Mouse (Mus musculus) MEL (cell line): ENCODE measurements at regions not wholly inside any gene's neighbourhood (a gene's known extent, or its start where the extent isn't known, plus 50 kb on each side); places are given as distances from the start of the nearest gene placed in this dataset.

ENCODE experiments used
- DNase-seq: peaks from one replicate; pipeline ENCODE4 v3.0.0; 2011; ENCODE audit warnings: low read depth, low spot score
- H3K27ac ChIP-seq: 2 replicates; pipeline ENCODE4 v1.5.1; 2012; ENCODE audit warnings: low read depth, mild to moderate bottlenecking, control low read depth, low read length, moderate library complexity; ENCODE audit not compliant: control insufficient read depth
- H3K27me3 ChIP-seq, 2 experiments: fragments of 150-350 bp in 1 of 2; sonication (generic) in 1 of 2; 2 replicates each; pipeline ENCODE4 v1.6.1; 2012; ENCODE audit warnings: low read length in 2 of 2, mild to moderate bottlenecking in 2 of 2, improper control_type of control experiment in 1 of 2, moderate library complexity in 1 of 2; ENCODE audit not compliant: insufficient read depth in 2 of 2, control insufficient read depth in 1 of 2
- H3K36me3 ChIP-seq, 2 experiments: 2 replicates each; pipeline ENCODE4 v1.6.1; 2012 to 2014; ENCODE audit warnings: low read length in 2 of 2, improper control_type of control experiment in 1 of 2, inconsistent platforms in 1 of 2, mild to moderate bottlenecking in 1 of 2; ENCODE audit not compliant: insufficient read depth in 2 of 2, control insufficient read depth in 1 of 2
- H3K4me1 ChIP-seq, 2 experiments: fragments of 150-350 bp in 1 of 2; sonication (generic) in 1 of 2; 2 replicates each; pipeline ENCODE4 v1.6.1; 2012; ENCODE audit warnings: low read length in 2 of 2, improper control_type of control experiment in 1 of 2, mild to moderate bottlenecking in 1 of 2; ENCODE audit not compliant: insufficient read depth in 2 of 2, control insufficient read depth in 1 of 2
- H3K4me3 ChIP-seq, 2 experiments: fragments of 150-350 bp in 1 of 2; sonication (generic) in 1 of 2; 2 replicates each; pipeline ENCODE4 v1.5.1; 2012; ENCODE audit warnings: low read depth in 2 of 2, low read length in 2 of 2, mild to moderate bottlenecking in 2 of 2, moderate library complexity in 2 of 2, control low read depth in 1 of 2, improper control_type of control experiment in 1 of 2; ENCODE audit not compliant: control insufficient read depth in 1 of 2, insufficient read depth in 1 of 2
- H3K79me2 ChIP-seq: 2 replicates; pipeline ENCODE4 v1.6.1; 2012; ENCODE audit warnings: mild to moderate bottlenecking, low read length, moderate library complexity; ENCODE audit not compliant: control insufficient read depth, poor library complexity, insufficient read depth
- H3K9ac ChIP-seq: 2 replicates; pipeline ENCODE4 v1.6.1; 2012; ENCODE audit warnings: low read depth, mild to moderate bottlenecking, control low read depth, low read length, moderate library complexity; ENCODE audit not compliant: control insufficient read depth, poor library complexity, severe bottlenecking
- H3K9me3 ChIP-seq: fragments of 150-350 bp; sonication (generic); replicated peaks from 2 replicates; pipeline ENCODE4 v1.6.1; 2012; ENCODE audit warnings: mild to moderate bottlenecking, low read length, improper control_type of control experiment, moderate library complexity; ENCODE audit not compliant: insufficient read depth
- BHLHE40 ChIP-seq: IDR thresholded peaks from 2 replicates; pipeline ENCODE4 v1.6.1; 2012; ENCODE audit warnings: low read depth, mild to moderate bottlenecking, inconsistent platforms, low read length, improper control_type of control experiment, borderline replicate concordance
- CHD1 ChIP-seq: IDR thresholded peaks from 2 replicates; pipeline ENCODE4 v1.6.1; 2012; ENCODE audit warnings: low read depth, mild to moderate bottlenecking, inconsistent platforms, low read length, improper control_type of control experiment
- CTCF ChIP-seq, 3 experiments: IDR thresholded peaks in 2 of 3; conservative IDR thresholded peaks in 1 of 3; 2 replicates each; pipeline ENCODE4 v1.5.1; 2011 to 2012; ENCODE audit warnings: low read length in 3 of 3, low read depth in 2 of 3, mild to moderate bottlenecking in 2 of 3, improper control_type of control experiment in 1 of 3, inconsistent platforms in 1 of 3, mixed read lengths in 1 of 3, moderate library complexity in 1 of 3; ENCODE audit not compliant: control insufficient read depth in 1 of 3, insufficient read depth in 1 of 3, poor library complexity in 1 of 3, severe bottlenecking in 1 of 3
- E2F4 ChIP-seq: IDR thresholded peaks from 2 replicates; pipeline ENCODE4 v1.6.1; 2011; ENCODE audit warnings: low read depth, low read length, improper control_type of control experiment, borderline replicate concordance
- GABPA ChIP-seq: IDR thresholded peaks from 2 replicates; pipeline ENCODE4 v1.6.1; 2012; ENCODE audit warnings: low read depth, mild to moderate bottlenecking, inconsistent platforms, low read length, improper control_type of control experiment, moderate library complexity
- MAFK ChIP-seq: IDR thresholded peaks from 2 replicates; pipeline ENCODE4 v1.6.1; 2011; ENCODE audit warnings: low read depth, mild to moderate bottlenecking, low read length, improper control_type of control experiment, borderline replicate concordance
- MAX ChIP-seq: IDR thresholded peaks from 2 replicates; pipeline ENCODE4 v1.6.1; 2011; ENCODE audit warnings: low read length, improper control_type of control experiment
- MEF2A ChIP-seq: IDR thresholded peaks from 2 replicates; pipeline ENCODE4 v1.6.1; 2014; ENCODE audit warnings: low read depth, mild to moderate bottlenecking, inconsistent platforms, low read length, improper control_type of control experiment; ENCODE audit not compliant: poor library complexity, insufficient replicate concordance, severe bottlenecking; ENCODE audit errors: extremely low read depth
- MYB ChIP-seq: IDR thresholded peaks from 2 replicates; pipeline ENCODE4 v1.6.1; 2011; ENCODE audit warnings: mild to moderate bottlenecking, low read depth, low read length, improper control_type of control experiment
- POLR2AphosphoS5 ChIP-seq: IDR thresholded peaks from 2 replicates; pipeline ENCODE4 v1.6.1; 2012; ENCODE audit warnings: low read depth, borderline replicate concordance, mild to moderate bottlenecking, inconsistent platforms, low read length, moderate library complexity, mixed read lengths
- RAD21 ChIP-seq: IDR thresholded peaks from 2 replicates; pipeline ENCODE4 v1.6.1; 2011; ENCODE audit warnings: mild to moderate bottlenecking, low read depth, low read length, improper control_type of control experiment
- RCOR1 ChIP-seq: IDR thresholded peaks from 2 replicates; pipeline ENCODE4 v1.6.1; 2012; ENCODE audit warnings: low read depth, mild to moderate bottlenecking, inconsistent platforms, low read length, improper control_type of control experiment
- SIN3A ChIP-seq: IDR thresholded peaks from 2 replicates; pipeline ENCODE4 v1.6.1; 2012; ENCODE audit warnings: low read length, improper control_type of control experiment, inconsistent platforms
- TAL1 ChIP-seq: IDR thresholded peaks from 2 replicates; pipeline ENCODE4 v1.6.1; 2012; ENCODE audit warnings: mild to moderate bottlenecking, inconsistent platforms, low read length, moderate library complexity, mixed read lengths
- TBP ChIP-seq: IDR thresholded peaks from 2 replicates; pipeline ENCODE4 v1.8.0; 2011; ENCODE audit warnings: low read depth, low read length, improper control_type of control experiment
- USF1 ChIP-seq: IDR thresholded peaks from 2 replicates; pipeline ENCODE4 v1.6.1; 2014; ENCODE audit warnings: low read depth, mild to moderate bottlenecking, inconsistent platforms, low read length, improper control_type of control experiment, moderate library complexity
- USF2 ChIP-seq, 2 experiments: IDR thresholded peaks; 2 replicates each; pipeline ENCODE4 v1.6.1; 2011 to 2012; ENCODE audit warnings: improper control_type of control experiment in 2 of 2, low read length in 2 of 2, borderline replicate concordance in 1 of 2, inconsistent platforms in 1 of 2, low read depth in 1 of 2, mild to moderate bottlenecking in 1 of 2; ENCODE audit not compliant: insufficient read depth in 1 of 2
- ZKSCAN1 ChIP-seq: IDR thresholded peaks from 2 replicates; pipeline ENCODE4 v1.6.1; 2012; ENCODE audit warnings: low read depth, mild to moderate bottlenecking, inconsistent platforms, low read length, improper control_type of control experiment, moderate library complexity

GRCm38 (mm10) chr9:23062057-23062655 lies 160.7 kb upstream of the Bmper start:
- Histone ChIP-seq H3K4me1 (no peaks in the 10 kb centered on the region), H3K27ac (no peak overlapping the region), H3K36me3 (no peaks in the 10 kb centered on the region), H3K4me3 (no peak overlapping the region), H3K9me3 (no peaks in the 10 kb centered on the region), H3K27me3 (no peaks in the 10 kb centered on the region), H3K79me2 (no peaks in the 10 kb centered on the region), H3K9ac (no peak overlapping the region)
- TF ChIP-seq MAFK (no peak), MAX (no peak), USF1 (no peak), TAL1 (no peak), MYB (no peak), ZKSCAN1 (no peak), USF2 (IDR thresholded peaks at IDR 0.05; ENCODE audit: borderline replicate concordance in 1 of 2, insufficient read depth in 1 of 2, low read depth in 1 of 2, low read length in 2 of 2) (no peak), MEF2A (no peak), BHLHE40 (no peak), TBP (no peak), CHD1 (no peak), GABPA (no peak), POLR2AphosphoS5 (no peak)
- DNase-seq, result no peak

- no peak overlapping the region for H3K9ac ChIP-seq
- no peak overlapping the region for H3K4me3 ChIP-seq
- H3K4me1 ChIP-seq, result no peaks in the 10 kb centered on the region
- no peaks in the 10 kb centered on the region for H3K79me2 ChIP-seq
- DNase-seq, result no peak
- H3K27ac ChIP-seq, result no peak overlapping the region
- H3K27me3 ChIP-seq, result no peaks in the 10 kb centered on the region
- no peak for TF ChIP-seq RAD21
- TF ChIP-seq E2F4, result no peak
- no peak for TF ChIP-seq SIN3A
- no peak for TF ChIP-seq TAL1
- TF ChIP-seq MEF2A, result no peak
- TF ChIP-seq POLR2AphosphoS5, result no peak
- TF ChIP-seq MAX, result no peak
- TF ChIP-seq BHLHE40, result no peak
- no peak for TF ChIP-seq RCOR1
- TF ChIP-seq CTCF (IDR thresholded peaks at IDR 0.05 in 2 of 3, conservative IDR thresholded peaks at IDR 0.05 in 1 of 3; ENCODE audit: control insufficient read depth in 1 of 3, insufficient read depth in 1 of 3, low read depth in 2 of 3, low read length in 3 of 3, poor library complexity in 1 of 3, severe bottlenecking in 1 of 3), result no peak
- no peaks in the 10 kb centered on the region for H3K36me3 ChIP-seq
- no peaks in the 10 kb centered on the region for H3K9me3 ChIP-seq
Observed at GRCm38 (mm10) chr9:23062656-23063444, 160.0 kb upstream of the Bmper start.
